In genomic region chr6:140776274-140776673, GRCm38 (mm10) we compare ENCODE assay signal across 31 mouse cellular contexts. TPM values are rescaled to one million over a fixed set of nuclear protein-coding genes. Genes with fewer than 3 reads are reported as not detected.
A peak's percentile ranks its signal among the peaks of the same experiment; 100 is the strongest.
DNase-seq lines count a peak whose midpoint lies in the region; ATAC-seq and TF ChIP-seq lines count a peak whose summit lies in the region.
"Had no signal": no experiment of that assay in that cellular context is flagged by ENCODE, and none has a peak within 500 bp of the region (broad histone marks: within the 10 kb centered on the region; RNA-seq: fewer than 3 reads in every experiment).

No protein-coding gene starts in this region.

- H3K4me2 ChIP-seq in forebrain, embryonic 13.5 days: no peak overlapping the region
- no peak overlapping the region for H3K4me2 ChIP-seq in forebrain, embryonic 15.5 days (replicated peaks)
- no peak overlapping the region for H3K4me2 ChIP-seq in intestine, embryonic 16.5 days (ENCODE audit: low read depth, low read length)
- H3K4me2 ChIP-seq in intestine, postnatal 0 days (replicated peaks; ENCODE audit: low read depth): no peak overlapping the region
- H3K4me2 ChIP-seq in lung, embryonic 15.5 days: no peak overlapping the region
- H3K4me2 ChIP-seq: heart, embryonic 13.5 days; hindbrain, embryonic 13.5 days; liver, embryonic 11.5 days; midbrain, embryonic 15.5 days had no signal

- H3K9ac ChIP-seq in forebrain, embryonic 13.5 days: no peak overlapping the region
- H3K9ac ChIP-seq in forebrain, embryonic 15.5 days (replicated peaks): no peak overlapping the region
- H3K9ac ChIP-seq in intestine, embryonic 16.5 days (ENCODE audit: low read depth, low read length): no peak overlapping the region
- no peak overlapping the region for H3K9ac ChIP-seq in intestine, postnatal 0 days (ENCODE audit: low read depth, low read length)
- H3K9ac ChIP-seq in lung, embryonic 15.5 days: no peak overlapping the region
- H3K9ac ChIP-seq: heart, embryonic 13.5 days; hindbrain, embryonic 13.5 days; midbrain, embryonic 15.5 days had no signal

- H3K9me3 ChIP-seq in forebrain, embryonic 13.5 days (replicated peaks): no peaks in the 10 kb centered on the region
- H3K9me3 ChIP-seq in forebrain, embryonic 15.5 days: no peaks in the 10 kb centered on the region
- H3K9me3 ChIP-seq in intestine, embryonic 16.5 days (ENCODE audit: control insufficient read depth, low read length): no peaks in the 10 kb centered on the region
- no peaks in the 10 kb centered on the region for H3K9me3 ChIP-seq in intestine, postnatal 0 days (ENCODE audit: control insufficient read depth)
- no peaks in the 10 kb centered on the region for H3K9me3 ChIP-seq in lung, embryonic 15.5 days
- H3K9me3 ChIP-seq: heart, embryonic 13.5 days; hindbrain, embryonic 13.5 days; midbrain, embryonic 15.5 days had no signal

- no peaks in the 10 kb centered on the region for H3K36me3 ChIP-seq in forebrain, embryonic 13.5 days (ENCODE audit: poor library complexity, severe bottlenecking)
- H3K36me3 ChIP-seq in forebrain, embryonic 15.5 days: no peaks in the 10 kb centered on the region
- no peaks in the 10 kb centered on the region for H3K36me3 ChIP-seq in intestine, embryonic 16.5 days (ENCODE audit: control insufficient read depth, insufficient read depth, low read length)
- no peaks in the 10 kb centered on the region for H3K36me3 ChIP-seq in intestine, postnatal 0 days (ENCODE audit: control insufficient read depth, insufficient read depth)
- H3K36me3 ChIP-seq in lung, embryonic 15.5 days: no peaks in the 10 kb centered on the region
- H3K36me3 ChIP-seq: heart, embryonic 13.5 days; hindbrain, embryonic 13.5 days; midbrain, embryonic 15.5 days had no signal

- DNase-seq in lung, adult 2 months: no peak
- DNase-seq in layer of hippocampus, postnatal 36 days: peak; percentile 7 to 20
- no peak for DNase-seq in adrenal gland, postnatal 4 days (ENCODE audit: low spot score in 2 of 2)
- DNase-seq: adrenal gland, postnatal 10 days; cerebellum, adult 18-20 months; cerebellum, postnatal 25 days; embryo, embryonic 11 days; kidney, postnatal 4 days; lung, adult 18-20 months; spleen, adult 18-20 months; thymus, adult 2 months had no signal

- ATAC-seq in forebrain, embryonic 13.5 days: peak; percentile 43; the same call in 1 of the 2 replicates
- ATAC-seq in forebrain, embryonic 15.5 days (replicated peaks): no peak; the same call in 1 of the 2 replicates
- ATAC-seq in intestine, embryonic 16.5 days: 0 out of 2 replicates have a peak, but pooled peaks have one; percentile 16
- no peak for ATAC-seq in intestine, postnatal 0 days
- peak; percentile 88; the same call in 1 of the 2 replicates for ATAC-seq in lung, embryonic 15.5 days (ENCODE audit: borderline replicate concordance, extremely low read depth, low FRiP score, low TSS enrichment)
- ATAC-seq: activated CD4-positive, CD25-positive, alpha-beta regulatory T cell, adult 4 months; inflammation-experienced regulatory T-cells, adult 6 months; midbrain, embryonic 15.5 days had no signal

- H3K27ac ChIP-seq in forebrain, embryonic 13.5 days: no peak overlapping the region
- no peak overlapping the region for H3K27ac ChIP-seq in forebrain, embryonic 15.5 days (replicated peaks)
- H3K27ac ChIP-seq in intestine, embryonic 16.5 days (ENCODE audit: low read length): no peak overlapping the region
- no peak overlapping the region for H3K27ac ChIP-seq in intestine, postnatal 0 days (ENCODE audit: low read depth, low read length)
- H3K27ac ChIP-seq in lung, embryonic 15.5 days: peak overlapping the region; percentile 24
- H3K27ac ChIP-seq: heart, embryonic 13.5 days; hindbrain, embryonic 13.5 days; midbrain, embryonic 15.5 days had no signal

- no peak overlapping the region for H3K4me3 ChIP-seq in forebrain, embryonic 13.5 days
- H3K4me3 ChIP-seq in forebrain, embryonic 15.5 days: no peak overlapping the region
- no peak overlapping the region for H3K4me3 ChIP-seq in intestine, embryonic 16.5 days (ENCODE audit: low read length)
- H3K4me3 ChIP-seq in intestine, postnatal 0 days (ENCODE audit: low read depth, low read length): no peak overlapping the region
- H3K4me3 ChIP-seq in lung, embryonic 15.5 days: no peak overlapping the region
- H3K4me3 ChIP-seq in lung, adult 2 months (replicated peaks; ENCODE audit: extremely low read depth, low read depth, low read length): no peak overlapping the region
- H3K4me3 ChIP-seq: heart, embryonic 13.5 days; hindbrain, embryonic 13.5 days; megakaryocyte, embryonic 14.5 days; midbrain, embryonic 15.5 days; myocyte had no signal

- H3K4me1 ChIP-seq in forebrain, embryonic 13.5 days: no peaks in the 10 kb centered on the region
- no peaks in the 10 kb centered on the region for H3K4me1 ChIP-seq in forebrain, embryonic 15.5 days
- no peaks in the 10 kb centered on the region for H3K4me1 ChIP-seq in intestine, embryonic 16.5 days (ENCODE audit: control insufficient read depth, insufficient read depth, low read length)
- no peaks in the 10 kb centered on the region for H3K4me1 ChIP-seq in intestine, postnatal 0 days (replicated peaks; ENCODE audit: control insufficient read depth, insufficient read depth, low read length)
- peaks cover 5% of the 10 kb centered on the region; the same call in 1 of the 2 replicates for H3K4me1 ChIP-seq in lung, embryonic 15.5 days
- no peaks in the 10 kb centered on the region for H3K4me1 ChIP-seq in lung, adult 2 months (ENCODE audit: control insufficient read depth, insufficient read depth, low read length)
- H3K4me1 ChIP-seq: heart, embryonic 13.5 days; hindbrain, embryonic 13.5 days; megakaryocyte, embryonic 14.5 days; midbrain, embryonic 15.5 days had no signal

- TF ChIP-seq POLR2A in lung, adult 2 months (IDR thresholded peaks at IDR 0.05; ENCODE audit: borderline replicate concordance, extremely low read depth, low read depth, low read length): no peak

- WGBS in forebrain, embryonic 13.5 days: 93% methylated on average over 8 of the region's 8 CpGs
- 81% methylated on average over 8 of the region's 8 CpGs for WGBS in forebrain, embryonic 15.5 days
- 55% methylated on average over 8 of the region's 8 CpGs for WGBS in intestine, embryonic 16.5 days
- WGBS in intestine, postnatal 0 days: 68% methylated on average over 8 of the region's 8 CpGs
- WGBS in lung, embryonic 15.5 days: 44% methylated on average over 8 of the region's 8 CpGs
- 76% methylated on average over 8 of the region's 8 CpGs for WGBS in lung, adult 2 months

- no peak for TF ChIP-seq CTCF in intestine, postnatal 0 days (IDR thresholded peaks at IDR 0.05; ENCODE audit: low read depth)
- TF ChIP-seq CTCF in lung, adult 2 months (IDR thresholded peaks at IDR 0.05; ENCODE audit: insufficient read depth, low read length): no peak

- H3K27me3 ChIP-seq in forebrain, embryonic 13.5 days: no peaks in the 10 kb centered on the region
- H3K27me3 ChIP-seq in forebrain, embryonic 15.5 days: no peaks in the 10 kb centered on the region
- H3K27me3 ChIP-seq in intestine, embryonic 16.5 days (replicated peaks; ENCODE audit: control insufficient read depth, insufficient read depth, low read length): no peaks in the 10 kb centered on the region
- H3K27me3 ChIP-seq in intestine, postnatal 0 days (replicated peaks; ENCODE audit: control insufficient read depth, insufficient read depth, low read length): no peaks in the 10 kb centered on the region
- H3K27me3 ChIP-seq in lung, embryonic 15.5 days: no peaks in the 10 kb centered on the region
- H3K27me3 ChIP-seq: heart, embryonic 13.5 days; hindbrain, embryonic 13.5 days; megakaryocyte, embryonic 14.5 days; midbrain, embryonic 15.5 days had no signal

RNA-seq across cellular contexts. Expression of gene Gm11077, which starts 47.2 kb away (rescaled TPM):
- polyA plus RNA-seq in forebrain, embryonic 13.5 days (2015; fragmentation: Nextera tagmentation; extraction: Ambion mirVana): not detected in 2 replicates
- not detected in 2 replicates for polyA plus RNA-seq in forebrain, embryonic 15.5 days (2015; fragmentation: Nextera tagmentation; extraction: Ambion mirVana)
- polyA plus RNA-seq in intestine, embryonic 16.5 days (2015; fragmentation: Nextera tagmentation; extraction: Ambion mirVana): not detected in 2 replicates
- not detected in 2 replicates for polyA plus RNA-seq in intestine, postnatal 0 days (2015; fragmentation: Nextera tagmentation; extraction: Ambion mirVana)
- polyA plus RNA-seq in lung, embryonic 15.5 days (2015; fragmentation: Nextera tagmentation; extraction: Ambion mirVana): not detected in 2 replicates
- not detected in 2 replicates for polyA plus RNA-seq in lung, adult 2 months (2012; rRNA removed)
- not detected for total RNA-seq in layer of hippocampus, postnatal 36 days (2021)
- not detected for total RNA-seq in adrenal gland, postnatal 4 days (2021)
- total RNA-seq: adrenal gland, postnatal 10 days; gastrocnemius, adult 18-20 months; gastrocnemius, postnatal 4 days; heart, postnatal 25 days had no signal
- polyA plus RNA-seq: activated CD4-positive, CD25-positive, alpha-beta regulatory T cell, adult 4 months; embryonic facial prominence, embryonic 14.5 days; heart, embryonic 13.5 days; hindbrain, embryonic 13.5 days; inflammation-experienced regulatory T-cells, adult 6 months; kidney, embryonic 14.5 days; limb, embryonic 11.5 days; liver, embryonic 11.5 days; midbrain, embryonic 15.5 days; myocyte; neural tube, embryonic 14.5 days; thymus, adult 2 months had no signal

Comparison
In these comparisons a context has a peak if more than half of its experiments do, and no peak if none do; other contexts are left out.
1. ATAC-seq: peak in forebrain, embryonic 13.5 days (single experiment), intestine, embryonic 16.5 days (single experiment) and lung, embryonic 15.5 days (single experiment); none in forebrain, embryonic 15.5 days (single experiment) and intestine, postnatal 0 days (single experiment).
2. DNase-seq: peak in layer of hippocampus, postnatal 36 days (2 of 2); none in lung, adult 2 months (single experiment) and adrenal gland, postnatal 4 days (0 of 2).